Mouse (Mus musculus): Measurements from ENCODE around the gene Ern1.

The Ern1 gene
- long read RNA-seq, experiment 1, partial matches to known transcripts: 0 of 23 reads
- long read RNA-seq, experiment 1, other reads (novel, unspliced or antisense): 21 of 23 reads
- long read RNA-seq, experiment 2, partial matches to known transcripts: 3 of 18 reads
- long read RNA-seq, experiment 2, other reads (novel, unspliced or antisense): 12 of 18 reads

GRCm38 (mm10) chr11:106487733-106488115, at the start of gene Ern1:
Gene Ern1, minus strand, starts transcription at chr11:106487852.
- intact Hi-C loops (cut with DNase I): loop anchor here (5.0 kb wide), 1 partner anchor 50 kb away; no protein-coding TSS in a partner anchor

GRCm38 (mm10) chr11:106536253-106536912, 48.7 kb upstream of the Ern1 start:
- intact Hi-C loops (cut with DNase I): loop anchor here (10.0 kb wide), 1 partner anchor 218 kb away; the partner anchor contains the start of genes Milr1 and Pecam1

GRCm38 (mm10) chr11:106535660-106536252, 48.1 kb upstream of the Ern1 start:
- intact Hi-C loops (cut with DNase I): loop anchor here (10.0 kb wide), 1 partner anchor 219 kb away; the partner anchor contains the start of genes Milr1 and Pecam1

- intact Hi-C loops (cut with DNase I): loop anchor here (5.0 to 10.0 kb wide), 3 partner anchors 35 to 222 kb away; partner anchors contain the start of genes Milr1 and Pecam1
These were observed 44.7 kb upstream of the Ern1 start for GRCm38 (mm10) chr11:106532248-106532790.

GRCm38 (mm10) chr11:106529786-106530185, 42.1 kb upstream of the Ern1 start:
- intact Hi-C loops (cut with DNase I): loop anchor here (5.0 to 10.0 kb wide), 3 partner anchors 38 to 225 kb away; partner anchors contain the start of genes Milr1 and Pecam1

- intact Hi-C loops (cut with DNase I): no loop called here
These were observed 41.5 kb upstream of the Ern1 start for GRCm38 (mm10) chr11:106529113-106529512.

GRCm38 (mm10) chr11:106527926-106528325, 40.3 kb upstream of the Ern1 start:
- intact Hi-C loops (cut with DNase I): no loop called here

- intact Hi-C loops (cut with DNase I): no loop called here
These were observed 39.6 kb upstream of the Ern1 start for GRCm38 (mm10) chr11:106527147-106527821.

- intact Hi-C loops (cut with DNase I): no loop called here
These were observed 34.9 kb upstream of the Ern1 start for GRCm38 (mm10) chr11:106522538-106522937.

- intact Hi-C loops (cut with DNase I): no loop called here
These were observed 34.0 kb upstream of the Ern1 start for GRCm38 (mm10) chr11:106521612-106522011.

- intact Hi-C loops (cut with DNase I): no loop called here
These were observed 32.8 kb upstream of the Ern1 start for GRCm38 (mm10) chr11:106520404-106520803.

GRCm38 (mm10) chr11:106519519-106519918, 31.9 kb upstream of the Ern1 start:
- intact Hi-C loops (cut with DNase I): no loop called here

GRCm38 (mm10) chr11:106518391-106518790, 30.7 kb upstream of the Ern1 start:
- intact Hi-C loops (cut with DNase I): no loop called here

- intact Hi-C loops (cut with DNase I): no loop called here
These were observed 27.6 kb upstream of the Ern1 start for GRCm38 (mm10) chr11:106515079-106515745.

- intact Hi-C loops (cut with DNase I): loop anchor here (5.0 kb wide), 1 partner anchor 98 kb away; the partner anchor contains the start of gene Tex2
These were observed 26.8 kb upstream of the Ern1 start for GRCm38 (mm10) chr11:106514446-106514845.

- intact Hi-C loops (cut with DNase I): loop anchor here (2.0 to 5.0 kb wide), 2 partner anchors 99 to 114 kb away; partner anchors contain the start of gene Tex2
These were observed 25.5 kb upstream of the Ern1 start for GRCm38 (mm10) chr11:106513166-106513565.

- intact Hi-C loops (cut with DNase I): loop anchor here (2.0 to 5.0 kb wide), 2 partner anchors 100 to 115 kb away; partner anchors contain the start of gene Tex2
These were observed 24.3 kb upstream of the Ern1 start for GRCm38 (mm10) chr11:106512006-106512390.

GRCm38 (mm10) chr11:106511236-106512005, 23.8 kb upstream of the Ern1 start:
- intact Hi-C loops (cut with DNase I): loop anchor here (2.0 to 5.0 kb wide), 2 partner anchors 101 to 115 kb away; partner anchors contain the start of gene Tex2

GRCm38 (mm10) chr11:106507638-106508037, 20.0 kb upstream of the Ern1 start:
- intact Hi-C loops (cut with DNase I): no loop called here

- intact Hi-C loops (cut with DNase I): no loop called here
These were observed 18.6 kb upstream of the Ern1 start for GRCm38 (mm10) chr11:106506211-106506610.

Data from adrenal gland (tissue).